Mouse (Mus musculus) lung, embryonic 16.5 days (tissue): Measurements from ENCODE around the gene Crabp2. TPM values are rescaled to one million over a fixed set of nuclear protein-coding genes. Genes with fewer than 3 reads are reported as not detected.
A peak's percentile ranks its signal among the peaks of the same experiment; 100 is the strongest.

ENCODE experiments used
- ATAC-seq: fragments of 200-750 bp; cut with Nextera tagmentation; 2 replicates; pipeline ENCODE4 v1.8.0; 2017; ENCODE audit warnings: low read depth, mild to moderate bottlenecking, moderate library complexity
- H3K27ac ChIP-seq: fragments of 300-500 bp; sonication (generic); 2 replicates; pipeline ENCODE4 v1.5.1; 2014; ENCODE audit warnings: mild to moderate bottlenecking, control low read depth, low read length
- H3K27me3 ChIP-seq: fragments of 300-500 bp; sonication (generic); 2 replicates; pipeline ENCODE4 v1.6.1; 2014; ENCODE audit warnings: low read depth, low read length, mixed read lengths; ENCODE audit not compliant: control insufficient read depth, insufficient read depth
- H3K36me3 ChIP-seq: fragments of 300-500 bp; sonication (generic); 2 replicates; pipeline ENCODE4 v1.6.1; 2014; ENCODE audit warnings: low read length; ENCODE audit not compliant: control insufficient read depth, insufficient read depth
- H3K4me1 ChIP-seq: fragments of 300-500 bp; sonication (generic); replicated peaks from 2 replicates; pipeline ENCODE4 v1.6.1; 2014; ENCODE audit warnings: low read length, mixed read lengths; ENCODE audit not compliant: control insufficient read depth, insufficient read depth
- H3K4me2 ChIP-seq: fragments of 300-500 bp; sonication (generic); 2 replicates; pipeline ENCODE4 v1.6.1; 2014; ENCODE audit warnings: low read depth, low read length, control low read depth
- H3K4me3 ChIP-seq: fragments of 300-500 bp; sonication (generic); 2 replicates; pipeline ENCODE4 v1.5.1; 2014; ENCODE audit warnings: mild to moderate bottlenecking, low read length, control low read depth
- H3K9ac ChIP-seq: fragments of 300-500 bp; sonication (generic); 2 replicates; pipeline ENCODE4 v1.6.1; 2014; ENCODE audit warnings: low read length, control low read depth
- H3K9me3 ChIP-seq: fragments of 300-500 bp; sonication (generic); 2 replicates; pipeline ENCODE4 v1.6.1; 2016; ENCODE audit warnings: low read length; ENCODE audit not compliant: control insufficient read depth
- WGBS: fragments of 180-500 bp; shearing (Covaris S2); extraction: QIAGEN DNeasy Blood & Tissue Kit; methylation state at CpG from one replicate; pipeline ENCODE4 v1.1.7; 2014; 5-methylcytosine and 5-hydroxymethylcytosine counted together
- polyA plus RNA-seq: library from polyadenylated mRNA; unstranded; fragments of >200 nt; fragmentation: Nextera tagmentation; extraction: Ambion mirVana; gene quantifications from 2 replicates; pipeline ENCODE4 v1.2.1, GENCODE M21; 2015

The Crabp2 gene
- polyA plus RNA-seq, 1 experiment from 2014 or later: 4.7 TPM

- Histone ChIP-seq H3K27me3 (peaks cover 5% of the 10 kb centered on the region), H3K9ac (peak overlapping the region; percentile 44; the same call in 1 of the 2 replicates), H3K27ac (peak overlapping the region; percentile 98), H3K36me3 (no peaks in the 10 kb centered on the region), H3K9me3 (no peaks in the 10 kb centered on the region), H3K4me3 (no peak overlapping the region), H3K4me1 (peaks cover 67% of the 10 kb centered on the region), H3K4me2 (no peak overlapping the region)
- ATAC-seq: no peak
- 25% methylated on average over 3 of the region's 3 CpGs for WGBS
Measured at GRCm38 (mm10) chr3:87984094-87984493, 35.6 kb downstream of the Crabp2 start.

DNA sequence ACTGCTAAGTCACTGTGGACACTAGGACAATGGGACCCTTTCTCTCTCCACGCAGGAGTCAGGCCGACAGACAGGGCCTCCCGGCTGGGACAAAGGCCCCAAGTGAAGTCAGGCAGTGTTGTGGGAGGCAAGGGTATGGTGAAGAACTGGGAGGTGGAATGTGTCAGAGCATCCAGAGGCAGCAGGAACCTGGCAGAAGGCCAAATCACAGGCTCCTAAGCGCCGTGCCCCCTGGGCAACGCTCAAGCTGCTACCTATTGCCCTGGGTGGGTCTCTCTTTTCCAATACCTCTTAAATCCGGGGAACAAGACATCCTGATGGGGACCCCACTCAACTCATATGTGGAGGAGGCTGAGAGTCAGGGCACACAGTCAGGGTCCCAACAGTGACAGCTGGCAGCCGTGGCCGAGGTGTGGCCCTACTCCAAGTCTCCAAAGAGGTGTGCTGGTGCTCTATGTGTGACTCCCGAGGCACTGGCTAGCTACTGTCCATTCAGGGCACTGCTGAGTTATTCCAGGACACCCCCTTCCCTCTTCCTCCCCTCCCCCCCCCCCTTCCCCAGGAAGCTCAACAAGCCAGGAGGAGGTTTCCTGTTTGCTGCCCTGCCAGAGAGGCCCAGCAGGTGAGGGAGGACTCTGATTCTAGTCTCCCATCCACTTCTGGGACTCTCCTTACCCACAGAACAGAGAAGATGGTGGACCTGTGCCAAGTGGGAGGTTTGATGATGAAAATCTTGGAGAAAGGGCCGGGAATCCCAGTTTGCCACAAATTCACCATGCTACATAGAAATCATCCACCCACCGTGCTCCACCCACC lies 37.2 kb downstream of the Crabp2 start:
- WGBS: 18% methylated on average over 12 of the region's 12 CpGs
- no peak overlapping the region for H3K4me2 ChIP-seq
- H3K36me3 ChIP-seq: no peaks in the 10 kb centered on the region
- H3K4me1 ChIP-seq: peaks cover 67% of the 10 kb centered on the region
- H3K27me3 ChIP-seq: peaks cover 14% of the 10 kb centered on the region
- H3K9ac ChIP-seq: no peak overlapping the region
- no peaks in the 10 kb centered on the region for H3K9me3 ChIP-seq
- no peak overlapping the region for H3K4me3 ChIP-seq
- H3K27ac ChIP-seq: peak overlapping the region; percentile 74
- no peak for ATAC-seq

DNA sequence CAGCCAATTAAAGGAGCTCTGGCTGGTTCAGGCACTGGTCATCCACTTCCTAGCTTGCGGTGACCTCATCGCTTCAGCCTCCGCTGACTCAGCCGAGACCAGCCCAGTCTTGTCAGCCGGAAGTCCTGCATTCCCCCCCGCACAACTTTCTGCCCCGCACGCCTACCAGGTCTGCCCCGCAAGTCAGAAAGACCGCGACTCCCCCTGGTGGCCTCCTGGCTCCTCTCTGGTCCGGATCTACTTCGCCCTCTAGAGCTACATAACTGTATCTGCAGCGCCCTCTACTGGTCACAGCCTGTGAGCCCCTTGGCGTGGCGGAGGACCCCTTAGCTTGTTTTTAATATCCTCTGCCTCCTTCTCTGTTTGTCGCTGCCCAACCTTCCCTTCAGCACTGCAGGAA lies 38.4 kb downstream of the Crabp2 start:
- Histone ChIP-seq H3K36me3 (no peaks in the 10 kb centered on the region), H3K27ac (peak overlapping the region; percentile 74), H3K4me1 (peaks cover 59% of the 10 kb centered on the region), H3K27me3 (peaks cover 14% of the 10 kb centered on the region), H3K9ac (peak overlapping the region; percentile 53), H3K4me3 (peak overlapping the region; percentile 38), H3K4me2 (peak overlapping the region; percentile 60), H3K9me3 (no peaks in the 10 kb centered on the region)
- ATAC-seq: peak; percentile 71
- WGBS: under 1% methylated on average over 17 of the region's 17 CpGs

DNA sequence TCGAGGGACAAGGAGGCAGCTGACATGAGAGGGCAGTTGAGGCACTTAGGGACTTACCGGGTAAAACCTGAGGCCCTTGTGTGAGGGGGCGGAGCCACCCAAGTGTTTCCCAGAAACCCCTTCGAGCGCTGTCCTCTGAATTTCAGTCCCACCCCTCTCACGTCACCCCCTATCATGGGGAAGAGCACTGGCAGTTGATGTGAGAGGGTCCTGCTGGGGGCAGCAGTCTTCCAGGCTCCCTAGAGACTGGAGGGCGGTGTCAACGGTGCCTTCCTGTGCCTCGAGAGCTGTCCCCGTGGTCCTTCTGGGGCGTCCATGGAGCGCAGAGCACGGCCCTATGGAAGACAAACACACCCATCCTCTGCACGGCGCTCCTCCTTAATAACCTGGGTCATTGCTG lies 39.2 kb downstream of the Crabp2 start:
- Histone ChIP-seq H3K4me2 (peak overlapping the region; percentile 60), H3K27ac (no peak overlapping the region), H3K4me3 (peak overlapping the region; percentile 38), H3K9ac (peak overlapping the region; percentile 53), H3K27me3 (peaks cover 14% of the 10 kb centered on the region), H3K9me3 (no peaks in the 10 kb centered on the region), H3K4me1 (peaks cover 51% of the 10 kb centered on the region), H3K36me3 (no peaks in the 10 kb centered on the region)
- WGBS: under 1% methylated on average over 15 of the region's 15 CpGs
- peak; percentile 58 for ATAC-seq

- Histone ChIP-seq H3K4me2 (peak overlapping the region; percentile 60), H3K9me3 (no peaks in the 10 kb centered on the region), H3K36me3 (no peaks in the 10 kb centered on the region), H3K9ac (peak overlapping the region; percentile 53), H3K4me1 (peaks cover 47% of the 10 kb centered on the region), H3K4me3 (peak overlapping the region; percentile 38), H3K27ac (no peak overlapping the region), H3K27me3 (peaks cover 14% of the 10 kb centered on the region)
- peak; percentile 0; the same call in 1 of the 2 replicates for ATAC-seq
- WGBS: 4% methylated on average over 15 of the region's 15 CpGs
Measured at GRCm38 (mm10) chr3:87988068-87988467, 39.6 kb downstream of the Crabp2 start.

DNA sequence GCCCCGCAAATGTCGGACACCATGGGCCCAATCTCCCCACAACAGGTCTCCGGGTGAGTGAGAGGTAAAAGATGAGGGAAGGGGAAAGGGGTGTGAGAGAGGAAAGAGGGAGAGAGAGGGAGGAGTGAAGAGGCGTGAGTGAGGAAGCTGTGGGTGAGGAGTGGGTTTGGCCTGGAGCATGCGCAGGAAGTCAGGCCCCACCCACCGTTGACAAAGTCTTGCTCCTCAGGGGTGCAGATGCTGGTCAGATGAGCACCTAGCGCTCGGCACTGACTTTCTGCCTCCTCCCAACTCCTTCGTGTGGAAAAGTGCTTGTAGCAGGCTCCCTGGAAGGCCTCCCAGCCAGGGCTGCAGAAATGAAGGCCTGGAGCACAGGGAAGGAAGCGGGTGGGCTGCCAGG lies 41.5 kb downstream of the Crabp2 start:
- 23% methylated on average over 10 of the region's 10 CpGs for WGBS
- Histone ChIP-seq H3K9ac (no peak overlapping the region), H3K27me3 (peaks cover 32% of the 10 kb centered on the region), H3K27ac (no peak overlapping the region), H3K4me3 (no peak overlapping the region), H3K36me3 (no peaks in the 10 kb centered on the region), H3K4me1 (peaks cover 31% of the 10 kb centered on the region), H3K4me2 (no peak overlapping the region), H3K9me3 (no peaks in the 10 kb centered on the region)
- no peak for ATAC-seq

- Histone ChIP-seq H3K27ac (no peak overlapping the region), H3K4me1 (peaks cover 5% of the 10 kb centered on the region), H3K9me3 (no peaks in the 10 kb centered on the region), H3K36me3 (no peaks in the 10 kb centered on the region), H3K4me2 (no peak overlapping the region), H3K9ac (no peak overlapping the region), H3K4me3 (no peak overlapping the region), H3K27me3 (peaks cover 67% of the 10 kb centered on the region)
- WGBS: 0% methylated on average over 4 of the region's 6 CpGs
- ATAC-seq: no peak
Measured at GRCm38 (mm10) chr3:87993436-87993835, 45.0 kb downstream of the Crabp2 start.

GRCm38 (mm10) chr3:87995331-87995730 lies 46.9 kb downstream of the Crabp2 start:
- no peaks in the 10 kb centered on the region for H3K9me3 ChIP-seq
- no peak overlapping the region for H3K4me2 ChIP-seq
- WGBS: 24% methylated on average over 11 of the region's 11 CpGs
- no peaks in the 10 kb centered on the region for H3K36me3 ChIP-seq
- H3K9ac ChIP-seq: no peak overlapping the region
- peaks cover 12% of the 10 kb centered on the region for H3K4me1 ChIP-seq
- H3K4me3 ChIP-seq: no peak overlapping the region
- no peak for ATAC-seq
- peaks cover 72% of the 10 kb centered on the region for H3K27me3 ChIP-seq
- H3K27ac ChIP-seq: no peak overlapping the region

GRCm38 (mm10) chr3:87996401-87996800 lies 47.9 kb downstream of the Crabp2 start:
- no peaks in the 10 kb centered on the region for H3K9me3 ChIP-seq
- peaks cover 82% of the 10 kb centered on the region for H3K27me3 ChIP-seq
- no peaks in the 10 kb centered on the region for H3K36me3 ChIP-seq
- H3K4me3 ChIP-seq: no peak overlapping the region
- no peak for ATAC-seq
- no peak overlapping the region for H3K4me2 ChIP-seq
- H3K4me1 ChIP-seq: peaks cover 15% of the 10 kb centered on the region
- no peak overlapping the region for H3K27ac ChIP-seq
- 3% methylated on average over 15 of the region's 15 CpGs for WGBS
- no peak overlapping the region for H3K9ac ChIP-seq
